Mouse (Mus musculus): Measurements from ENCODE around the gene Tmem179b. TPM values are rescaled to one million over a fixed set of nuclear protein-coding genes. Genes with fewer than 3 reads are reported as not detected.

The Tmem179b gene
- polyA plus RNA-seq, 1 experiment from 2014 or later = 96.6 TPM

- H3K27ac ChIP-seq (ENCODE audit: low read depth) = no peak overlapping the region
Observed at GRCm38 (mm10) chr19:8765562-8765961, 8.7 kb downstream of the Tmem179b start.

GRCm38 (mm10) chr19:8763276-8763675 lies 11.0 kb downstream of the Tmem179b start:
- 94% methylated on average over 4 of the region's 4 CpGs for WGBS
- Histone ChIP-seq H3K4me1 (replicated peaks; ENCODE audit: control insufficient read depth, insufficient read depth, low read length) (peaks cover 1% of the 10 kb centered on the region; the same call in 1 of the 2 replicates), H3K4me3 (ENCODE audit: low read depth, low read length) (no peak overlapping the region), H3K9me3 (ENCODE audit: control insufficient read depth, low read length) (peaks cover 9% of the 10 kb centered on the region; the same call in 1 of the 2 replicates), H3K27me3 (replicated peaks; ENCODE audit: control insufficient read depth, insufficient read depth, low read length) (no peaks in the 10 kb centered on the region), H3K27ac (ENCODE audit: low read depth) (no peak overlapping the region), H3K4me2 (ENCODE audit: low read length) (no peak overlapping the region), H3K9ac (ENCODE audit: low read length) (no peak overlapping the region), H3K36me3 (ENCODE audit: control insufficient read depth, insufficient read depth, low read length) (peaks cover 60% of the 10 kb centered on the region)
- no peak for DNase-seq (ENCODE audit: low spot score)
- ATAC-seq (replicated peaks; ENCODE audit: low FRiP score, low TSS enrichment, low read depth) = no peak

More at GRCm38 (mm10) chr19:8765562-8765961, 8.7 kb downstream of the Tmem179b start:
- DNase-seq (ENCODE audit: low spot score) = no peak
- H3K4me1 ChIP-seq (replicated peaks; ENCODE audit: control insufficient read depth, insufficient read depth, low read length) = peaks cover 4% of the 10 kb centered on the region; the same call in 1 of the 2 replicates
- no peak overlapping the region for H3K4me3 ChIP-seq (ENCODE audit: low read depth, low read length)
- no peak overlapping the region for H3K9ac ChIP-seq (ENCODE audit: low read length)
- H3K27me3 ChIP-seq (replicated peaks; ENCODE audit: control insufficient read depth, insufficient read depth, low read length) = no peaks in the 10 kb centered on the region
- 99% methylated on average over 9 of the region's 9 CpGs for WGBS
- peaks cover 81% of the 10 kb centered on the region for H3K36me3 ChIP-seq (ENCODE audit: control insufficient read depth, insufficient read depth, low read length)
- H3K9me3 ChIP-seq (ENCODE audit: control insufficient read depth, low read length) = peaks cover 9% of the 10 kb centered on the region; the same call in 1 of the 2 replicates
- ATAC-seq (replicated peaks; ENCODE audit: low FRiP score, low TSS enrichment, low read depth) = no peak
- no peak overlapping the region for H3K4me2 ChIP-seq (ENCODE audit: low read length)

- H3K27ac ChIP-seq (ENCODE audit: low read depth) = no peak overlapping the region
- peaks cover 37% of the 10 kb centered on the region for H3K36me3 ChIP-seq (ENCODE audit: control insufficient read depth, insufficient read depth, low read length)
- ATAC-seq (replicated peaks; ENCODE audit: low FRiP score, low TSS enrichment, low read depth) (no peak), DNase-seq (ENCODE audit: low spot score) (no peak)
- peaks cover 9% of the 10 kb centered on the region; the same call in 1 of the 2 replicates for H3K4me1 ChIP-seq (replicated peaks; ENCODE audit: control insufficient read depth, insufficient read depth, low read length)
- no peaks in the 10 kb centered on the region for H3K27me3 ChIP-seq (replicated peaks; ENCODE audit: control insufficient read depth, insufficient read depth, low read length)
- H3K4me2 ChIP-seq (ENCODE audit: low read length) = no peak overlapping the region
- no peak overlapping the region for H3K4me3 ChIP-seq (ENCODE audit: low read depth, low read length)
- H3K9ac ChIP-seq (ENCODE audit: low read length) = no peak overlapping the region
- 89% methylated on average over 2 of the region's 2 CpGs for WGBS
- H3K9me3 ChIP-seq (ENCODE audit: control insufficient read depth, low read length) = peaks cover 9% of the 10 kb centered on the region; the same call in 1 of the 2 replicates
Observed at GRCm38 (mm10) chr19:8760757-8761156, 13.5 kb downstream of the Tmem179b start.

- Histone ChIP-seq H3K4me2 (ENCODE audit: low read length) (0 out of 2 replicates have a peak overlapping the region, but pooled peaks have one; percentile 83), H3K4me1 (replicated peaks; ENCODE audit: control insufficient read depth, insufficient read depth, low read length) (peaks cover 10% of the 10 kb centered on the region; the same call in 1 of the 2 replicates), H3K4me3 (ENCODE audit: low read depth, low read length) (no peak overlapping the region), H3K9ac (ENCODE audit: low read length) (no peak overlapping the region), H3K36me3 (ENCODE audit: control insufficient read depth, insufficient read depth, low read length) (peaks cover 37% of the 10 kb centered on the region), H3K27ac (ENCODE audit: low read depth) (no peak overlapping the region), H3K27me3 (replicated peaks; ENCODE audit: control insufficient read depth, insufficient read depth, low read length) (no peaks in the 10 kb centered on the region), H3K9me3 (ENCODE audit: control insufficient read depth, low read length) (no peaks in the 10 kb centered on the region)
- DNase-seq (ENCODE audit: low spot score) (no peak), ATAC-seq (replicated peaks; ENCODE audit: low FRiP score, low TSS enrichment, low read depth) (no peak)
- whole genome bisulfite sequencing = 85% methylated on average over 2 of the region's 2 CpGs
Observed at GRCm38 (mm10) chr19:8758899-8759298, 15.4 kb downstream of the Tmem179b start.

- no peak for DNase-seq (ENCODE audit: low spot score)
- Histone ChIP-seq H3K27ac (ENCODE audit: low read depth) (peak overlapping the region; percentile 91), H3K36me3 (ENCODE audit: control insufficient read depth, insufficient read depth, low read length) (peaks cover 36% of the 10 kb centered on the region), H3K27me3 (replicated peaks; ENCODE audit: control insufficient read depth, insufficient read depth, low read length) (no peaks in the 10 kb centered on the region), H3K4me2 (ENCODE audit: low read length) (peak overlapping the region; percentile 83), H3K4me3 (ENCODE audit: low read depth, low read length) (peak overlapping the region; percentile 90), H3K9ac (ENCODE audit: low read length) (peak overlapping the region; percentile 88), H3K9me3 (ENCODE audit: control insufficient read depth, low read length) (no peaks in the 10 kb centered on the region), H3K4me1 (replicated peaks; ENCODE audit: control insufficient read depth, insufficient read depth, low read length) (peaks cover 10% of the 10 kb centered on the region; the same call in 1 of the 2 replicates)
- WGBS = 3% methylated on average over 14 of the region's 14 CpGs
- ATAC-seq (replicated peaks; ENCODE audit: low FRiP score, low TSS enrichment, low read depth) = no peak
Observed at GRCm38 (mm10) chr19:8757471-8757998, 16.7 kb downstream of the Tmem179b start.

- H3K27ac ChIP-seq (ENCODE audit: low read depth) = peak within 1 kb of the TSS; percentile 91
- WGBS = under 1% methylated on average over 74 of the region's 75 CpGs
- DNase-seq (ENCODE audit: low spot score) (peak; percentile 95), ATAC-seq (replicated peaks; ENCODE audit: low FRiP score, low TSS enrichment, low read depth) (peak; percentile 91)
- no peaks in the 10 kb centered on the region for H3K9me3 ChIP-seq (ENCODE audit: control insufficient read depth, low read length)
- peaks cover 41% of the 10 kb centered on the region for H3K36me3 ChIP-seq (ENCODE audit: control insufficient read depth, insufficient read depth, low read length)
- H3K4me2 ChIP-seq (ENCODE audit: low read length) = peak within 1 kb of the TSS; percentile 83
- peak within 1 kb of the TSS; percentile 90 for H3K4me3 ChIP-seq (ENCODE audit: low read depth, low read length)
- peaks cover 10% of the 10 kb centered on the region; the same call in 1 of the 2 replicates for H3K4me1 ChIP-seq (replicated peaks; ENCODE audit: control insufficient read depth, insufficient read depth, low read length)
- H3K27me3 ChIP-seq (replicated peaks; ENCODE audit: control insufficient read depth, insufficient read depth, low read length) = no peaks in the 10 kb centered on the region
- H3K9ac ChIP-seq (ENCODE audit: low read length) = peak within 1 kb of the TSS; percentile 88
Observed at GRCm38 (mm10) chr19:8756635-8757387, 17.5 kb downstream of the Tmem179b start, which contains the start of gene Nxf1. Gene Nxf1, plus strand, starts transcription at chr19:8757073.

GRCm38 (mm10) chr19:8755652-8756051 lies 18.6 kb downstream of the Tmem179b start:
- Histone ChIP-seq H3K9me3 (ENCODE audit: control insufficient read depth, low read length) (no peaks in the 10 kb centered on the region), H3K4me3 (ENCODE audit: low read depth, low read length) (no peak overlapping the region), H3K27me3 (replicated peaks; ENCODE audit: control insufficient read depth, insufficient read depth, low read length) (no peaks in the 10 kb centered on the region), H3K27ac (ENCODE audit: low read depth) (no peak overlapping the region), H3K36me3 (ENCODE audit: control insufficient read depth, insufficient read depth, low read length) (peaks cover 51% of the 10 kb centered on the region), H3K9ac (ENCODE audit: low read length) (no peak overlapping the region), H3K4me1 (replicated peaks; ENCODE audit: control insufficient read depth, insufficient read depth, low read length) (peaks cover 10% of the 10 kb centered on the region; the same call in 1 of the 2 replicates), H3K4me2 (ENCODE audit: low read length) (peak overlapping the region; percentile 55)
- DNase-seq (ENCODE audit: low spot score) (no peak), ATAC-seq (replicated peaks; ENCODE audit: low FRiP score, low TSS enrichment, low read depth) (no peak)
- WGBS = 64% methylated on average over 3 of the region's 3 CpGs

- H3K9me3 ChIP-seq (ENCODE audit: control insufficient read depth, low read length) = no peaks in the 10 kb centered on the region
- WGBS = 76% methylated on average over 2 of the region's 2 CpGs
- no peak overlapping the region for H3K4me3 ChIP-seq (ENCODE audit: low read depth, low read length)
Observed at GRCm38 (mm10) chr19:8747368-8747767, 26.9 kb downstream of the Tmem179b start.

More at GRCm38 (mm10) chr19:8747368-8747767, 26.9 kb downstream of the Tmem179b start:
- Histone ChIP-seq H3K4me2 (ENCODE audit: low read length) (no peak overlapping the region), H3K27me3 (replicated peaks; ENCODE audit: control insufficient read depth, insufficient read depth, low read length) (no peaks in the 10 kb centered on the region), H3K9ac (ENCODE audit: low read length) (no peak overlapping the region), H3K27ac (ENCODE audit: low read depth) (no peak overlapping the region), H3K4me1 (replicated peaks; ENCODE audit: control insufficient read depth, insufficient read depth, low read length) (peaks cover 7% of the 10 kb centered on the region), H3K36me3 (ENCODE audit: control insufficient read depth, insufficient read depth, low read length) (peaks cover 95% of the 10 kb centered on the region)
- ATAC-seq (replicated peaks; ENCODE audit: low FRiP score, low TSS enrichment, low read depth) = no peak
- no peak for DNase-seq (ENCODE audit: low spot score)

Measured in intestine, embryonic 14.5 days (tissue).